Mouse (Mus musculus) heart, postnatal 14 days (tissue): ENCODE measurements around the gene Insr. TPM values are rescaled to one million over a fixed set of nuclear protein-coding genes. Genes with fewer than 3 reads are reported as not detected.
A peak's percentile ranks its signal among the peaks of the same experiment; 100 is the strongest.
"Not testable (repeated sequence)": the region's sequence is repeated elsewhere in the genome, so short reads cannot be mapped to it uniquely, and the experiment has no call there.

ENCODE experiments used
- DNase-seq, 2 experiments: peaks; one replicate each; pipeline ENCODE4 v3.0.0; 2021 to 2022
- intact Hi-C: fragments of 180-260 bp; cut with DNase I; formaldehyde crosslinking; loops from one replicate; pipeline ENCODE4 v1.15.1; 2025
- long read RNA-seq, 2 experiments: library from polyadenylated mRNA; stranded (forward); transcript quantifications; one replicate each; pipeline ENCODE4 v2.0.0; 2021
- total RNA-seq, 2 experiments: library from RNA; stranded (reverse); gene quantifications; 2 replicates each; pipeline ENCODE4 v1.2.3; 2021

The Insr gene
- 100 to 1,000 TPM; 114 to 115 TPM for total RNA-seq
- long read RNA-seq, experiment 1, partial matches to known transcripts, result 1 of 7 reads
- long read RNA-seq, experiment 1, other reads (novel, unspliced or antisense), result 6 of 7 reads
- long read RNA-seq, experiment 2, partial matches to known transcripts, result 0 of 11 reads
- long read RNA-seq, experiment 2, other reads (novel, unspliced or antisense), result 11 of 11 reads

- peak; percentile 95 to 96 for DNase-seq
- intact Hi-C loops, result loop anchor here (2.0 to 5.0 kb wide), 3 partner anchors 42 to 92 kb away; no protein-coding TSS in a partner anchor
Observed at GRCm38 (mm10) chr8:3278934-3279720, at the start of gene Insr. Insr (minus strand) TSS chr8:3279617.

DNA sequence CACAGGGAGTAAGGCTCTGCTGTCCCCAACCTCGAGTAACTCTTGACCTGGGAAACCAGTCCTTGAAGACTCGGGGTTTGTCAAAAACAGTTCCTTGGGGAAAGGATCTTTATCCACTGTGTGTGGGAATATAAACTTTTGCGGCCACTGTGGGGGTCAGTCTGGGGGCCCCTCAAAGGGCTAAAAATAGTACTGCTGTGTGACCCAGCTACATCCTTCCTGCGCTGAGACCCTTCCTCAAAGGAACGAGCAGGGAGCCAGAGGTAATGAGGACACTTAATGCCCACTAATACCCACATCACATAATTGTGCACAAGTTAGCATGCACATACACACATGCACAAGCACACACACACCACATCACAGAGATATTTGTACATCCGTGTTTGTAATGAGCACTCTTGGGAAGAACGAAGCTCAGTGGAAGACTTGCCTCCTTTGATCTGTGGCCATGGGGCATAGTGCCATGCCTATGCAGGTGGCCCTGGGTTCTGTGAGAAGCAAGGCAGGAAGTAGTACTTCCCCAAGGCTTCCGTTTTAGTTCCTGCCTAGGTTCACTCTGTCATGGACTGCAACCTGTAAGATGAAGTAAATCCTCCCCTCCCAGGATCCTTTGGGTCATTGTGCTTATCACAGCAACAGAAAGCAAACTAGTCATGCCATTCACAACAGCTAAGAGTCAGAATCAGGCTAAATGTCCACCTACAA, 48.3 kb upstream of the Insr start:
- DNase-seq, result no peak
- intact Hi-C loops, result no loop called here

DNA sequence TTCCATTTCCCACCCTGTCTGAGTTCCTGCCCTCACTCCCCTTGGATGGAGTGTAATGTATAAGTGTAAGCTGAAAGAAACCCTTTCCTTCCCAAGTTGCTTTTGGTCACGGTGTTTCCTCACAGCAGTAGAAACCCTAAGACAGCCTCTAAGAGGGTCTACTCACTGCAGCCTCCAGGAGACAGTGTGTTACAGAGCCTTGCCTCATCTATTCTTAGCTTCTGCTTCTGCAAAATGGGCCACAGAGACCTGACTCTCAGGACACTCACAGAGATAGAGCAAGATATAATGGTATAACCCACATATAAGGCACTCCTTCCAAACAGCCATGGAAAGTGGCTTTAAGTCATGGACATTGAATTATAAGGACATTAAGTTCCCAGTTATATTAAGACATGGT, 47.6 kb upstream of the Insr start:
- intact Hi-C loops, result no loop called here
- no peak for DNase-seq

DNA sequence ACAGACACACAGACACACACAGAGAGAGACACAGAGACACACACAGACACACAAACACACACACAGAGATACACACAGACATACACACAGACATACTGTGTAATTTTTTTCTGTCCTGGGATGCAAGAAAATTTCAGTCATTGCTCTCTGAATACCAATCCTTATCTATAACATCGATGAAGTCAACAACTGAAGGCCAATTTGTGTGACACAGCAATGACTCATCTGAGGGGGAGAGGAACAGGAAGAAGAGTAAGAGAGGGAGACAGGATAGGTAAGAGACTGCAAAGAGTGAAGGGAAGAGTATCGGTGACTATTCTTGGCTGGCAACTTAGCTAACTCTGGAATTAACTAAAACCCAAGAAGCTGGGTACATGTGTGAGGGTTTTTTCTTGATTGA, 44.8 kb upstream of the Insr start:
- intact Hi-C loops, result no loop called here
- no peak for DNase-seq

GRCm38 (mm10) chr8:3319267-3319666, 39.9 kb upstream of the Insr start:
- DNase-seq, intact Hi-C loops: not testable (repeated sequence)

DNA sequence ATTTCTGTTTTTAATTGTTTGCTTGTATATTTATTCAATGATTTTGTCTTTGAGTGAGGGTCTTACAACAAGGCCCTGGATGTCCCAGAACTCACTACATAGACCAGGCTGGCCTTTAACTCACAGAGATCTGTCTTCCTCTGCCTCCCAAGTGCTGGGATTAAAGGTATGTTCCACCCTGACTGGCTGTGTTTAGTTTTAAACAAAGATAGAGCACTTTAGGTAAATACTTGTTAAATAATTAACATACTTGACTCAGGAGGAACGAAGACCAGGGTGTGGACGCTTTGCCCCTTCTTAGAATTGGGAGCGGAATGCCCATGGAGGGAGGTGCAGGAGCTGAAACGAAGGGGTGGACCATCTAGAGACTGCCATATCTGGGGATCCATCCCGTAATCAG, 37.2 kb upstream of the Insr start:
- DNase-seq, result no peak
- intact Hi-C loops, result no loop called here

GRCm38 (mm10) chr8:3314345-3314744, 34.9 kb upstream of the Insr start:
- intact Hi-C loops, result no loop called here
- no peak for DNase-seq

GRCm38 (mm10) chr8:3313843-3314242, 34.4 kb upstream of the Insr start:
- intact Hi-C loops, result no loop called here
- DNase-seq, result no peak

DNA sequence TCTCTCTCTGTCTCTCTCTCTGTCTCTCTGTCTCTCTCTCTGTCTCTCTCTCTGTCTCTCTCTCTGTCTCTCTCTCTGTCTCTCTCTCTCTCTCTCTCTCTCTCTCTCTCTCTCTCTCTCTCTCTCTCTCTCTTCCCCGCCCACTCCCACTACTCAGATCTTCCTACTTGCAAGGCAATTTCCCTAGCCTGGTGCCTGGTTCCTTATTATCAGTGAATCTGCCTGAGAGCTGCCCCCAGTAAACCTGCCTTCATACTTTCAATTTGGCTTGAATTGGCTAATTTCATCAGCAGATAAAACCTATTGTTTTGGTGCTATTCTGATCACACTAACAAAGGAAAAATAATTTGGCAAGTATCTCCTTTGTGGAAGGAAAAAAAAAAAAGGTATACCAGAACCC, 34.0 kb upstream of the Insr start:
- intact Hi-C loops, DNase-seq: not testable (repeated sequence)

DNA sequence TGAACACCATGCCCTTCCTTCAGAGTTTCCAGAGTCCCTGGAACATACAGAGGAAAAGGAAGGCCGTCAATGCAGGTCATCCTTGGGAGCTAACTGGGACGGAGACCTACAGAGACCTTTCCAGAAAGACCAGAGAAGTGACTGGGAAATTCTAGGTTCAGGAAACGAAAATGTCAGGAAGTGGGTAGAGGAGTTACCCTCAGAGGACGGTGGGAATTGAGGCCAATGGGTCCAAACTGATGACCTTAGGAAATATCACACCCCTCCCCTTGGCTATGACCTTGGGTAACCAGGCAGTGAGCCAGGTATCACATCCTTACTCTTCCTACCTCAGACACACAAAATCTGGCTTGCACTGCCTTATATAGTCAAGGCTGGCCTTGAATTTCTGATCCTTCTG, 32.1 kb upstream of the Insr start:
- intact Hi-C loops, result no loop called here
- no peak for DNase-seq

- intact Hi-C loops, result no loop called here
- no peak for DNase-seq
Observed at GRCm38 (mm10) chr8:3309636-3310035, 30.2 kb upstream of the Insr start.

GRCm38 (mm10) chr8:3308205-3308800, 28.9 kb upstream of the Insr start:
- intact Hi-C loops, DNase-seq: not testable (repeated sequence)

GRCm38 (mm10) chr8:3302131-3302530, 22.7 kb upstream of the Insr start:
- DNase-seq, result no peak
- intact Hi-C loops, result no loop called here

GRCm38 (mm10) chr8:3299322-3299721, 19.9 kb upstream of the Insr start:
- intact Hi-C loops, result no loop called here
- DNase-seq, result no peak

- intact Hi-C loops, result no loop called here
- DNase-seq, result no peak
Observed at GRCm38 (mm10) chr8:3285824-3286223, 6.4 kb upstream of the Insr start.

- intact Hi-C loops, result no loop called here
- no peak for DNase-seq
Observed at GRCm38 (mm10) chr8:3284656-3285055, 5.2 kb upstream of the Insr start.

DNA sequence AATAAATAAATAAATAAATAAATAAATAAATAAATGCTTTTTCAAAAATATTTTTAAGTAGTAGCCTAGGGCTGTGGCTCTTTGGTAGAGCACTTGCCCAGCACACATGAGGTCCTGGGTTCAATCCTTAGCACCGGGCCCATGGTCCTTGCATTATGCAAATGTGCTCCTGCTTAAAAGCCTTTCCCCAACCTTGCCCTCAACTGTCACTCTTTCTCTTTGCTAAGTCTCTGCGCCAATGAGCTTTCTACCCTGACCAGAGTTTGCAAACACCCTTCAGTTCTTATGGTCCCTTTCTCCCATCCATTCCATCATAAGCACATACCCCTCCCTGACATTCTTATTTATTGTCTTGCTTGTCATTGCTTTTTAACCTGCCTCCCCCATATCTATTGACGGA, 1.9 kb upstream of the Insr start:
- intact Hi-C loops, result no loop called here
- DNase-seq, result no peak

GRCm38 (mm10) chr8:3280266-3280910, 971 bp upstream of the Insr start:
- DNase-seq, result peak; percentile 41
- intact Hi-C loops, result no loop called here

DNA sequence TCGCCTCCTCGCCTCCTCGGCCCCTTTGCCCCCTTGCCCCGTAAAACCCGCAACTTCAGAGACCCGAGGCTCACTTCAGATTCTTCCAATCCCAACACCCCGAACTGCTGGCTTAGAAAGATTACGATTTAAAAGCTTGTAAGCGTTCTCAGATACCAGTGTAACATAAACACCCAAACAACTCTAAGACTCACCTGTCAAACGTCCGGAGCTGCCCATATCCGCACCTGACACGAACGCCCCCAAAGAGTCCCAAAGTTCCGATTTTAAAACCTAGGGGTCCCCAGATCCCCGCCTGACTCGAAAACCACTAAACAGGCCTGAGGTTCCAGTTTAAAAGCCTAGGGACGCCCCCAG, 282 bp upstream of the Insr start:
- intact Hi-C loops, result loop anchor here (2.0 to 5.0 kb wide), 3 partner anchors 42 to 92 kb away; no protein-coding TSS in a partner anchor
- no peak for DNase-seq

- DNase-seq, result peak; percentile 11 to 25
- intact Hi-C loops, result loop anchor here (2.0 to 5.0 kb wide), 3 partner anchors 41 to 91 kb away; no protein-coding TSS in a partner anchor
Observed at GRCm38 (mm10) chr8:3278181-3278820, 1.1 kb downstream of the Insr start.
